Mouse (Mus musculus) thymus, postnatal 0 days (tissue): ENCODE data around the gene Zfp574. TPM values are rescaled to one million over a fixed set of nuclear protein-coding genes. Genes with fewer than 3 reads are reported as not detected.
"Not testable (repeated sequence)": the region's sequence is repeated elsewhere in the genome, so short reads cannot be mapped to it uniquely, and the experiment has no call there.

ENCODE experiments used
- DNase-seq: peaks from one replicate; pipeline ENCODE4 v3.0.0-alpha.2; 2015; ENCODE audit warnings: low spot score
- polyA plus RNA-seq: library from polyadenylated mRNA; unstranded; fragments of >200 nt; fragmentation: Nextera tagmentation; extraction: Ambion mirVana; gene quantifications from 2 replicates; pipeline ENCODE4 v1.2.1, GENCODE M21; 2015

The Zfp574 gene
- polyA plus RNA-seq: 18.1 and 20.8 TPM in 2 replicates

DNA sequence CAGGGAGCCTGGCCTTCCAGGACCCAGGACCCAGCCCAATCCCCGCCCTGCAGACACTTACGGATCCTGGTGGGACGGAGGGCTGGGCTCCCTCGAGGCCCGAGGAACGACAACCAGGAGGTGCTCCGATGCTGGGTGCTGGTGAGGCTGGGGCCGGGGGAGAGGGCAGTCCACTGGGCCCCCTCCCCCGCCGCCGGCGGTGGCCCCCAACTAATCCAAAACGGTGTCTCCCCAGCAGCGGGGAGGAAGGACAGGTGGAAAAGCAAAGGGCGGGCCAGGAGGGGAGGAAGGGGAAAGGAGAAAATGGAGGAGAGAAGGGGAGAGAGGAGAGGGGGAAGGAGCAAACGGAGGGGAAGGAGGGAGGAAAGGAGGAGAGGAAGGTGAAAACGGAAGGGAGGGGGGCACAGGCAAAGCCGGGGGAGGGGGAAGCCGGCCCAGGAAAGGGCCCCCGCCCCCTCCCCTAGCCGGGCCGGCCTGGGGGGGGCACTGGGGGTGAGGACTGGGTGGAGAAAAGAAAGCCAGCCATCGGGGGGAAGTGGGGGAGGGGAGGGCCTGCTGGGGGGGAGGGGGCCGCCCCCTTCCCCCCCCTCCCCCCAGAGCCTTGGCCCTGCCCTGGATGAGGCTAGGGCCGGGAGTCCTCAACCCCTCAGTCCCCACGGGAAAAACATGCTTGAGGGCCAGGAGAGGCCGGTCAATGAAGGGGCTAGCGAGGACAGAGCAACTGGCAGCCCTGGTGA is at the start of gene Zfp574, which contains the start of gene Grik5:
Gene Zfp574, plus strand, starts transcription at position 589 of the 737 bp plus-strand sequence.
Gene Grik5, minus strand, starts transcription at position 368 of the 737 bp plus-strand sequence.
- DNase-seq: peak; percentile 18

DNA sequence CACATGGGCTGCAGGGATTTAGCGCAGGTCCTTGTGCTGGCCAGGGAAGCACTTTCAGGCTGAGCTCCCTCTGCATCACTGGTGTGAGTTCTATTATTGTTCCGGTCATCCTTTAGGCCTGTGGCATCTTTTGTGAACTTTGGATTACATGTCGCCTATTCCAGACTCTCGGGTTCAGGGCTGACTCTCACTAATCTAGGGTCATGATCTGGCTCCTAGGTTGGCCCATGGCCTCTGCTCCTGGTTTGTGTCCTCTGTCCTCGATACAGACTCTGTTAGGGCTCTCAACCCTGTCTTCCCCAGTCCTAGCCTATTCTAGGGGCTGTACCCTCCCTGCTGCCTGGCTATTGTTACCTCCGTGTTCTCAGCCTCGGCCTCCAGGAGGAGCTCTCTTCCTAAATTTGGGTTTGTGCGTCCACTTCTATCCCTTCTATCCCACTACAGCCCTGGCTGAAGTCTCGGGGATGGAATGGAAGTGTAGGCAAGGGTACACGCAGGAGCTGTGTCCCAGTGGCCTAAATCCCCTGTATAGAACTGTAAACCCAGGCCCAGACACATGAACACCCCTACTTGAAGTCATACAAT is 46.4 kb upstream of the Zfp574 start:
- DNase-seq: no peak

DNA sequence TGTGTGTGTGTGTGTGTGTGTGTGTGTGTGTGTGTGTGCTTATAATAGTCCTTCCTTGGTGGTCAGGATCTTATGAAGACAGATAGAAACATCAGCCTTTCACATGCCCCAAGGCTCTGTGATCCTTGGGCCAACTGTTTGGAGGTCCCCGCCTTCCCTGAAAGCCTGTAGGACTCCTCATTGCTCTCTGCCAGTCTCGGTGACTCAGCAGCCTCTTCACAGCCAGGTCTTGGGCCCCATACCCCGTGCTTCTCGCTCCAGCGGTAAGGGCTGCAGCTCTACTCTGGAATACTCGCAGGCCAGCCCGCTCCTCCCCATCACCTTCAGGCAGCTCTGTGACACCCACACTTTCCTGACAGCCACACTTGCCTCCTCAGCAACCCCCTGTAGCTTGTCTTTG is 45.9 kb upstream of the Zfp574 start:
- DNase-seq: no peak

DNA sequence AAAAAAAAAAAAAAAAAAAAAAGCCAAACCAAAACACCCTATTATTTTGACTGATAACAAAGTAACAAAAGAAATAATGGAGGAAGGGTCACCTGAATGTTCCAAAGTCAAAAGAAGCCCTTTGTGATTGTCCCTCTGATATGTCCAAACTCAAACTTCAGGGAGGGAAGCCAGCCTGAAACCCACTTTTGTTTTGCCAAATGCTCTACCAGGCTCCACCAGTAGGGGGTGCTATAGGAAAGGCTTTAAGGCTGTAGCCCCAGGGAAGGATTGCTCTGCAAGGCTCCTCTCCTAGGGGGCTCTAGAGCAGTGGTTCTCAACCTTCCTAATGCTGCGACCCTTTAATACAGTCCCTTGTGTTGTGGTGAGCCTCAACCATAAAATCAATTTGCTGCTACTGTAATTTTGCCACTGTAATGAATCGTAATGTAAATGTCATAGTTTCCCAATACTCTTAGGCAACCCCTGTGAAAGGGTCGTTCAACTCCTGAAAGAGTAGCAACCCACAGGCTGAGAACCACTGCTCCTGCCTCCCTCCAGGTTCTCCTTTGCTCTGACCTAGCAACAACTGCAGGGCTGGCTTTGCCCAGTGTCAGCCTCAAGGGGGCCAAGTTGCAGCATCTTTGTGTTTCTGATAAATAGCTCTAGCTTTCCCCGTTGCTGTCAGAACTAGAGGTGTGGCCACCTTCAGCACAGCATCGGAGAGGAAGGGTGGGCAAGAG is 42.2 kb upstream of the Zfp574 start:
- DNase-seq: peak; percentile 79

DNA sequence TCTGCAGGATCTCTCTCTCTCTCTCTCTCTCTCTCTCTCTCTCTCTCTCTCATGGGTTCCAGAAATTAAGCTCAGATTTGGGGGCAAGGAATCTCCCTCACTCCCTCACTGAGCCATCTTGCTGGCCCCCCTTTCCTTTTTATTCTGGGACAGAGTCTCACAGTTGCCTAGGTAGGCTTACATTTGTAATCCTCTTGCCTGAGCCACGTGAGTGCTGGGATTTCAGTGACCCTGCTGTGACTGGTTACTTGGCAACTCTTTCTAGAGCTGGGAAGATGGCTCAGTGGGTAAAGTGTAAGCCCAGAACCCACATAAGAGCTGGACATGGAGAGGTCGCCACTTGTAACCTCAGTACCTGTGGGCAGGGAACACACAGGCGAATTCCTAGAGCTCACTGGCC is 40.8 kb upstream of the Zfp574 start:
- DNase-seq: no peak

DNA sequence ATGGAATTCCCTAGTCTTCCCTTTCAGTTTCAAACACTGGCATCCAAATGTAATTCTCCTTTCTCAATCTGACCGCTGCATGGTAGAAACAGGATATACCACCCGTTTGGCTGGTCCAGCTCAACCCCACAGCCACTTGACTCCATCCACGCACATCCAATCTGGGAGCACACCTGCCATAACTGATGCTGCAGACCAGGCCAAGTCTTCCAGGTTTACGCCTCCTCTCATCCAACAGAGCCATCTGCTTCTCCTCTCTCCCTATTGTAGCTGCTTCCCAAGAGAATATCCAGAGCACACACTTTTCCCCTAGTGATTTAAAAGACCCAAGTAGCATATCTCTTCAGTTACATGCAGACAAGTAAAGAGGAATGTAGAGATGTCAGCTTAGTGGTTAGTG is 37.6 kb upstream of the Zfp574 start:
- no peak for DNase-seq

DNA sequence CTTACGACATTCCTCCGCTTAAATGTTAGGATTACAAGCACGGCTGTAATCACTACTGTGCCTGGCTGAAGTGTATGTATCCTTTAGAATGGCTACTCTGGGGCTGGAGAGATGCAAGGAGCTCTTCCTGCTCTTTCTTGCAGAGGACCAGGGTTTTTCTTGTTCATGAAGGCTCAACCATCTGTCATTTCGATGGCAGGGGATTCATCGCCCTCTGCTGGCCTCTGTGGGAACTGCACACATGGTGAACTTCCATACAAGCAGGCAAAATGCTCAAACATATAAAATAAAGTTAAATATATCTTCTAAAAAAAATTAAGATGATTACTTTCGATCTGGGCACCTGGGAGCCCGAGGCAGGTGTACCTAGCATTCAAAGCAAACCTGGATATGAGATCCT is 36.5 kb upstream of the Zfp574 start:
- peak; percentile 73 for DNase-seq

DNA sequence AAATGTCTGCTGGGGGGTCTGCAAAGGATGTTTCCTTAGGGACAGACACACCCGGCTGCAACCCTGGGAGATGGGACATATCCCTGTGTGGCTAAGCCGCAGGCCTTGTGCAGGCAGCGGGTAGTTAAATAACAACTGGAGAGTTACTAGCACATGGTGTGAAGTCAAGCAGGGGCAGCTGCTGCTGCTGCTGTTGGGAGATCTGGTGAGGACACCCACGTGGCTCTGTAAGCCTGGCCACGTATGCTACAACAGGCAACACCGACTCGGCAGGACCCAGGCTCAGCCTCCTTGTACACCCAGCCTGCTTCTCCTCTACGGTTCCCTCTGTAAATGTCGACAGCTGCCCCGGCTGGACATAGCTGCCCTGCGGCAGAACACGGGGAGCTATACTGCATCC is 30.4 kb upstream of the Zfp574 start:
- DNase-seq: no peak

DNA sequence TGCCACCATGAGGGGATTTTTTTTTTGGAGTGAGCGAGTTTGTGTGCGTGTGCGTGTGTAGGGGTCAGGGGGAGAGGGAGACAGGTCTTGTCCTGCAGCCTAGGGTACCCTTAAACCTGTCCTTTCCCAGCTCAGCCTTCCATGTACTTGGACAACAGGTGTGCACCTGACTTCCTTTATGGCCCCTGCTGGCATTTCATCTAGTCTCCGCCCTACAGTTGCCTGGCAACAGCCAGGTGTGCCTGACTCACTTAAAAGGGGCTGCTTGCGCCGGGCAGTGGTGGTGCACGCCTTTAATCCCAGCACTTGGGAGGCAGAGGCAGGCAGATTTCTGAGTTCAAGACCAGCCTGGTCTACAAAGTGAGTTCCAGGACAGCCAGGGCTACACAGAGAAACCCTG is 27.8 kb upstream of the Zfp574 start:
- not testable (repeated sequence) for DNase-seq

DNA sequence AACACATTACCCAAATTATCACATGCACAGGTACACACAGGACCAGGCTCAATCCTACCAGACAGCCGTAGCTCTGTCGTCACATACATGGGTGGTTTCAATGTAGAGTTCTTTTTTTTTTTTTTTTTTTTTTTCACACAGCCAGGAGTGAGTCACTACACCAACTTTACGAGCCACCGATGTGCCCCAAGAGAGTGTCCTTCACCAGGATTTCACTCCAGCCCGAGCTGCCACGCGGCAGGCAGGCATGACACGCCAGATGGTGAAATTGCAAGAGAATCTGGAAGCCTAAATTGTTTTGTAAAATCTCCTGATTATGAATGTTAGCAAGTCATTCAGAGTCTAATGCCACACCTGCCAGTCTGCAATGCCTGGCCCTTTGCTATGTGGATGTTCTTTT is 25.0 kb upstream of the Zfp574 start:
- DNase-seq: no peak

DNA sequence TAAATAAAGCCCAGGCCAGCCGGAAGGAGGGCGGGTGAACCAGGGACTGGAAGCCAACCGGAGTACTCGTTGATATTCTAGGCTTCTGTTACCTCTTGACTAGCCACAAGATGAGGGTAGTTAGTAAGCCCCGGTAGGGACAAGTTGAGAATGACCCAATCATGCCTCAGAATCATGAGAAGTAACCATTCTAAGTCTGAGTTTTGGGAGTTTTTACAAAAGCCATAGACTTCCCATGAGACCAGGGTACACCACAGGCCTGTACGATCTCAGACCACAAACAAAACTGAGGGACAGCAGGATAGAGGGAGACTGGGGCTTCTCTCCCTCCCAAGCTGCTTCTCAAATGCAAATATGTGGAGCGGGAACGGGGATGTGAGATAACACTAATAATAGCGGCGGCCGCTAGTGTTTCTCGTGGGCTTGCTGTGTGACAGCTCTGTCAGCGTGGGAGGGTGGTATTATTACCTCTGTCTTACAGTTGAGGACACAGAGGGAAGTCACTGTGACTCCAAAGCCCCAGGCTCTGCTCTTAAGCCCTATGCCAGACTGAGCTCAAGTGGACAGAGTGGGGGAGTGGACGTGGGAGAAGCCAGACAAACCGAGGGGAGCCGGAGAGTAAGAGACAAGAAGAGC is 23.0 kb upstream of the Zfp574 start:
- DNase-seq: no peak

DNA sequence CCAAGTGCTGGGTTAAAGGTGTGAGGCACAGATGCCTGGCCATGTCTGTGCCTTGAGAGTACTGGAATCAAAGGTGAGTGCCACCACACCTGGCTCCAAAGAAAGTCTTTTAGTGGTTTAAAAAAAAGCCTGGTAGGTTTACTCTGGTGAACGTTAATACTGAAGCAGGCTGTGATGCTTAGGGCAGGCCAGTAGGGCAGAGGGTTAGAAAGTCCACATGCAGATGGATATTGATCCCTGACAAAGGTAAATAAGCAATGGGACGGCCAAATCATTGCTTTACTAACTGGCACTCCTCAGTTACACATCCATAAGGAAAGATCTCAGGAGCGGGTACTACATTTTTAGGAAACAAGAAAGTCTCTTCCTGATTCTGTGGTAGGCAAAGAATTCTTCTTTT is 19.8 kb upstream of the Zfp574 start:
- no peak for DNase-seq

DNA sequence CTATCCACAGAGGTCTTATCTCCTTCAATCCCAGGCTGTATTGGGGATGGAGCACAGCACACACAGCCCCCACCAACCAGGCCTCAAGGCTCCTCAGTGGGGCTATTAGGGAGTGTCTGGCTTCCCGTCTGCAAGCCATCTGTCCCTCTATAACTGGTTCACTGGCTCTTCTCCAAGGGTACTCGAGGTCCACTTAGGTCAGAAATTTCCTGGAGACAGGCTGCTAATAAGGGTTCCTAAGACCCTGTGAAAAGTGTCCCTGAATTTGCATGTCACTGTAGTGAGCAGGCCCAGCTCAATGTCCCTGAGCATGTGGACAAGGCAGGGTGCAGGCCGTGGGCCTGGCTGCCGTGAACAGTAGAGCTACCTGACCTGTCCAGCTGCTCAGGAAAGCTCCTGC is 15.4 kb upstream of the Zfp574 start:
- no peak for DNase-seq

DNA sequence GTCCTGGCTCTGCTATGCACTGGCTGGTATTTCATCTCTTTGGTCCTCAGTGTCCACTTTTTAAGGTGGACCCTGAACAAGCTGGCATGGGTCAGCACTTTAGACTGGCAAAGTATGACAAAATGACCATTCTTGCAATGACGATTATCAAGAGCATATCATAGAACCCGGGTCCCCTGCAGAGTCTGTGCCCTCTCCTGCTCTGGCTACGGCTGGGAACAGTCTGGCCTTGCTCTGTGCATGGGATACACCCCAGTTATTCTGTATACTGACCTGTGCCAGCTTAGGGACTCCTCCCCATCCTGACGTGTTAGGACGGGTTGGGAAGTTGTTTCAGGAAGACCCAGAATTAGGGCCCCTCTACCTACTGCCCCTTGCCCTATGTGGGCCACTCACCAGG is 14.5 kb upstream of the Zfp574 start:
- no peak for DNase-seq

DNA sequence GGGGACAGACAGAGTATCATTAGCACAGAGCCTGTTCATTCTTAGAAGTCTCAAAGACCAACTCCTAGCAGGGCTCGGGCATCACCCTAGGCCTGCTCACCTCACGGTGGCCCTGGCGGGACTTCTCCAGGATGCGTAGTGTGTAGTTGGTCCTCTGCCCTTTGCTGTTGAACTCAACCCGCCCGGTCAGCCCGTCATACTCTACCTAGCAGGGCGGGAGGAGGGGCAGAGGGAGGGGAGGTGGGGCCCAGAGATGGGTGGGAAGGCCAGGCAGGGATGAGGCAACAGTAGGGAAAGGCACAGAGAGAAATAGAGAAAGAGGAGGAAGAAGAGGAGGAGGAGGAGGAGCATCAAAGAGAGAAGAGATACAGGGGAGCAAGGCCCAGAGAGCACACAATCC is 14.0 kb upstream of the Zfp574 start:
- no peak for DNase-seq

DNA sequence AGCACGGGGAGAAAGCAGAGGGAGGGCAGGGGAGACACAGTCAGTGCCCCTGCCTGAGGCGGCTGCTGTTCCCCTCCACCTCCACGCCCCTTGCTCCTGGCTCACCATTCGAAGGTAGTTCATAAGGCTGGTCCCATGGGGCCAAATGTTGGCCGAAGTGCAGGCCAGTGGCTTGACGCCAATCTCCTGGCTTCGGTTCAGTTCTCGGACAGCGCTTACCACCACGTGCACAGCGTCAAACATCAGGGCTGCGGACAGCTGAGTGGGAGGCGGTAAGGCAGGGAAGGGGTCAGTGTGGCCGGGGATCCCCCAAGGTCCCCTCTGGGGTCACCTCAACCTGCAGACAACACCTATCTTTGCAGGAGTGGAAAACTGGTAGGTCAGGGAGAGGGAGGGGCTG is 13.5 kb upstream of the Zfp574 start:
- no peak for DNase-seq

DNA sequence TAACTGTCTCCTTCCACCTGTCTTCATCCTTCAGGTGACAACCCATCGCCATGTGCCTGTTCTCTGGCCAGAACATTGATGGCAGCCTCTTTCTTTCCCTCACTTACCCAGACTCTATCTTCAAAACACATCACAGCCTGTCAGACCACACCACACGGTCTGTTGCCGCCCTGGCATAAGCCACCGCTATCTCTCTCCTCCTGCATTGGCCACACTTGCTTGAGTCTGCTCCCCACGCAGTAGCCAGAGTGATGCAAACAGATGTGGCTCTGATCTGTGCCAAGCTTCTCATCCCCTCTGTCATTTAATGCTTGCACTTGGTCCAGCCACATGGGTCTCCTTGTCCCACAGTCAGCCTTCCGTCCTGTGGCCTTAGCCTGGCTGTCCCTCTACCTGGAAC is 9.0 kb upstream of the Zfp574 start:
- DNase-seq: no peak

DNA sequence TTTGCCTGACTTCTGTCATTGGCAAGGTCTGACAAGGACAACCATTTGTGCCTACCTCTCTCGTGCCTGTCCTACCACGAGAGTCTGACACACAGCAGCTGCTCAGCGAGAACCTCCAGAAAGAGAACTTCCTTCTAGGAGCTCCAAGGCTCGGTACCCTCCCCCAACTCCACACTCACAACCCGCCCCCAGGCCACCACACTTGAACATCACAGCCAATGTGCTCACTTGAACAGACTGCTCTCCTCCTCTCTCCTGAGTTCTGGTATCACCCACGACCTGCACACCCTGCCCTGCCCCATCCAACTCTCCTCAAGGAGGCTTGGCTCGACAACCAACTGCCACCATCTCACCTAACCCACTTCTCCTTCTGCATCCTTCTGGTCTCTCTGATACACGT is 8.5 kb upstream of the Zfp574 start:
- DNase-seq: no peak

DNA sequence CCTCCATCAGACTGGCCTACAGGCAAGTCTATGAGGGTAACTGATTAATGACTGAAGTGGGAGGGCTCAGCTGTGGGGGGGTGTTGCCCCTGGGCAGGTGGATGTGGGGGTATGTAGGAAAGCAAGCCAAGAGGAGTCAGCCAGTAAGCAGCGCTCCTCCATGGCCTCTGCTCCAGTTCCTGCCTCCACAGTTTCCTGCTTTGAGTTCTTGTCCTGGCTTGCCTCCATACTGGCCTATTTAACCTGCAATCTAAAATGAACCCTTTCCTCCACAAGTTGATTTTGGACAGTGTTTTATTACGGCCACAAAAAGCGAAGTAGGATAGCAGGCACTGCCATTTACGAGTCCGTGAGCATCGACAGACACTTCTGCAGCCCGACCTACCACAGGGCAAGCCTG is 5.0 kb upstream of the Zfp574 start:
- DNase-seq: no peak

DNA sequence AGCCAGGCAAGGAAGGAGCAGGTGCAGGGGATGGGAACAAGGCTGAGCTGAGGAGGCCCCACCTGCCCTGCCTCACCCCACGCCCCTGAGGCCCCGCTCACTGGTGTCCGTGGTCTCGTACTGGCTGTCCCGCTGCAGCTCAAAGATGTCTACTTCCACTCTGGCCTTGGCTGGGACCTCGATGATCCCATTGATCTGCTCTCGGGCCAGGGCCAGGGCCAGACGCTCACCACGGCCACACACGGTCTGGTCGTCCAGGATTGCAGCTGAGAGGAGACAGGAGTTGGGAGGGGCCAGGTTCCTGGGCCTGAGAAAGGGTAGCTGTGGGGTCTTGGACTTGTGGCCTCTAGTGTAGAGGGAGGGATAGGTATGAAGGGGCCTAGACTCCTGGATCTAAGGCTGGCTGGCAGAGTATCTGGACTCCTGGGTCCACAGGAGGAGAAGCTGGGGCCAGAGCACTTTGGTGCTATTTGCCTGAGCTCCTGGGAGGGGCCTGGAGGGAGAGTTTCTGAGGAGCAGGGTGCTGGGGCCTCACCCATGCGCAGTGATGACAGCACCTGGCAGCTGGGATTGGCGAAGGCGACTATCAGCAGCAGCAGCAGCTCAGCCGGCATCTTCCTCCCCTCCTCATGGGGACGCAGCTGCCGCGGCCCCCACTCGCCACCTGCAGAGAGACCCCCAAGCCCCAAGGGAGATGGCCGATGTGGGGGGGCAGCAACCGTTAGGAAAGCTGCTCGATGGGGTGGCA is 4.3 kb upstream of the Zfp574 start:
- DNase-seq: peak; percentile 46

DNA sequence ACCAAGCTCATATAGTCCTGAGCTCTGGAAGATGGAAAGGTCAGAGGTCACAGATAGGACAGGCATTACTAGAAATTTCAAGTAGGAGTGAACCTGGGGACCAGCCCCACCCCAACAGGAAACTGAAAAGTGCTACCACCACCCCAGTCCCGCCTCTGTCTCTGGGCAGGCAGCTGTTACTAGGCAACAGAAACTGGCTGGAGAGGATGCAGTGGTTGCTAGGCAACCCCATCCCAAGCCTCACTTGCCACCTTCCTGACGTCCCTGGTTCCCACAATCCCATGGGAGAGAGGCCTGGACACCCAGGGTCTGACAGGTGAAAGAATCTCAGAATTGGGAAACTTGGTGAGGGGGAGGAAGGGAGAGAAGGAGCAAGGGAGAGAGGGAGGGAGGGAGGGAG is 3.6 kb upstream of the Zfp574 start:
- peak; percentile 23 for DNase-seq
